Mouse (Mus musculus): ENCODE results near the gene Bricd5. TPM values are rescaled to one million over a fixed set of nuclear protein-coding genes. Genes with fewer than 3 reads are reported as not detected.

The Bricd5 gene
- polyA plus RNA-seq, 1 experiment: not detected

- H3K4me3 ChIP-seq (ENCODE audit: insufficient read depth, low read length): no peak overlapping the region
- H3K27ac ChIP-seq (ENCODE audit: insufficient read depth, low read depth, low read length): no peak overlapping the region
- no peak for TF ChIP-seq POLR2A (IDR thresholded peaks at IDR 0.05; ENCODE audit: borderline replicate concordance, low read depth, low read length)
- 0 out of 2 replicates have a peak, but pooled peaks have one; percentile 13 for TF ChIP-seq CTCF (IDR thresholded peaks at IDR 0.05; ENCODE audit: low read depth, low read length)
- no peaks in the 10 kb centered on the region for H3K4me1 ChIP-seq (ENCODE audit: control insufficient read depth, insufficient read depth, low read length)
Measured at GRCm38 (mm10) chr17:24441148-24441547, 32.5 kb upstream of the Bricd5 start.

GRCm38 (mm10) chr17:24442107-24442506 lies 31.6 kb upstream of the Bricd5 start:
- TF ChIP-seq CTCF (IDR thresholded peaks at IDR 0.05; ENCODE audit: low read depth, low read length) (no peak), POLR2A (IDR thresholded peaks at IDR 0.05; ENCODE audit: borderline replicate concordance, low read depth, low read length) (no peak)
- Histone ChIP-seq H3K4me1 (ENCODE audit: control insufficient read depth, insufficient read depth, low read length) (peaks cover 8% of the 10 kb centered on the region), H3K4me3 (ENCODE audit: insufficient read depth, low read length) (no peak overlapping the region), H3K27ac (ENCODE audit: insufficient read depth, low read depth, low read length) (no peak overlapping the region)

DNA sequence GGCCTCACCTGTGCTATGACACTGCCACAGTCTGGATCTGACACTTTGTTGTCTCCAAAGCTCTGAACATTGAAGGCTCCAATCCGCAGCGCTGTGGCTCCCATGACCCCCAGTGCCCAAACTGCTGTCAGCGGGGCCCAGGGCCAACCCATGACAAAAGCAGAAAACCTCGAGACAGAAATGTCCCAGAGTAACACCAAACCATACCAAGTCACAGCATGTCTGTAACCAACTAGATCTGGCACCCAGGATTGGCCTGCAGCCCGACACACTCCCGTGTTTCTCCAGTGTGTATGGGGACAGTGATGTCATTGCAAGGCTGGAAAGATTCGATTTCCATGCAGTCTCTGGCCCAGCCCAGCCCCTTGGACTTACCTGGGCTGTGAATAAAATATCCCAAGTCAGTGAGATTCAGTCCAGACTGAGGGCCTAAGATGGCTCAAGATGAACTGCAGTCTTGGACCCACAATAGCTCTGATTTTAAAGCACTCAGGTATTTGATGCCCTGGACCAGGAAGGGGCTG lies 31.0 kb upstream of the Bricd5 start, which contains the start of gene Dnase1l2:
Gene Dnase1l2 (minus strand): TSS at position 474 of the 524 bp plus-strand sequence.
- TF ChIP-seq CTCF (IDR thresholded peaks at IDR 0.05; ENCODE audit: low read depth, low read length): no peak
- TF ChIP-seq POLR2A (IDR thresholded peaks at IDR 0.05; ENCODE audit: borderline replicate concordance, low read depth, low read length): no peak
- Histone ChIP-seq H3K4me3 (ENCODE audit: insufficient read depth, low read length) (no peak within 1 kb of the TSS), H3K27ac (ENCODE audit: insufficient read depth, low read depth, low read length) (no peak within 1 kb of the TSS), H3K4me1 (ENCODE audit: control insufficient read depth, insufficient read depth, low read length) (peaks cover 14% of the 10 kb centered on the region)

DNA sequence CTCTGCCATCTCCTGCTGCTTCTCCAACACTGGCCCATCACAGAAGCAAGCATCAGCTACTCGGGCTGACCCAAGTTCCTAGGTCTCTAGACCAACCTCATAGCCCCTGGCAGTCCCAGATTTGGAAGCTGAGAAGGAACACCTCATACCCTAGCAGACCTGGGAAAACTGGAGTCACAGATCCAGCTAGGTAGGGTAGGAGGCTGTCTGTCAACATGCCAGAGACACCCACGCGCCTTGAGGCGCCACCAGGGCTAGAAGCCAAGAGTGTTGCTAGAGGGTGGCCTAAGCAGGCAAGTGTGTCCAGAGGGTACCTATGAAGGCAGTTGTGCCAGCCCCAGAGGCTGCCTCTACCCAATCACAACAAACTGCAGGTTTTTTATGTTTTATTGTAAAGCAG lies 30.3 kb upstream of the Bricd5 start:
- Histone ChIP-seq H3K4me3 (ENCODE audit: insufficient read depth, low read length) (no peak overlapping the region), H3K27ac (ENCODE audit: insufficient read depth, low read depth, low read length) (no peak overlapping the region), H3K4me1 (ENCODE audit: control insufficient read depth, insufficient read depth, low read length) (peaks cover 16% of the 10 kb centered on the region)
- TF ChIP-seq CTCF (IDR thresholded peaks at IDR 0.05; ENCODE audit: low read depth, low read length) (no peak), POLR2A (IDR thresholded peaks at IDR 0.05; ENCODE audit: borderline replicate concordance, low read depth, low read length) (no peak)

- H3K4me1 ChIP-seq (ENCODE audit: control insufficient read depth, insufficient read depth, low read length): peaks cover 16% of the 10 kb centered on the region
- TF ChIP-seq POLR2A (IDR thresholded peaks at IDR 0.05; ENCODE audit: borderline replicate concordance, low read depth, low read length): no peak
- TF ChIP-seq CTCF (IDR thresholded peaks at IDR 0.05; ENCODE audit: low read depth, low read length): no peak
Measured at GRCm38 (mm10) chr17:24446590-24446989, 27.1 kb upstream of the Bricd5 start.

GRCm38 (mm10) chr17:24449507-24449906 lies 24.2 kb upstream of the Bricd5 start:
- Histone ChIP-seq H3K4me3 (ENCODE audit: insufficient read depth, low read length) (no peak overlapping the region), H3K27ac (ENCODE audit: insufficient read depth, low read depth, low read length) (no peak overlapping the region), H3K4me1 (ENCODE audit: control insufficient read depth, insufficient read depth, low read length) (peaks cover 26% of the 10 kb centered on the region)
- no peak for TF ChIP-seq POLR2A (IDR thresholded peaks at IDR 0.05; ENCODE audit: borderline replicate concordance, low read depth, low read length)
- no peak for TF ChIP-seq CTCF (IDR thresholded peaks at IDR 0.05; ENCODE audit: low read depth, low read length)

More at GRCm38 (mm10) chr17:24446590-24446989, 27.1 kb upstream of the Bricd5 start:
- Histone ChIP-seq H3K4me3 (ENCODE audit: insufficient read depth, low read length) (no peak overlapping the region), H3K27ac (ENCODE audit: insufficient read depth, low read depth, low read length) (peak overlapping the region; percentile 30; the same call in 1 of the 2 replicates)

DNA sequence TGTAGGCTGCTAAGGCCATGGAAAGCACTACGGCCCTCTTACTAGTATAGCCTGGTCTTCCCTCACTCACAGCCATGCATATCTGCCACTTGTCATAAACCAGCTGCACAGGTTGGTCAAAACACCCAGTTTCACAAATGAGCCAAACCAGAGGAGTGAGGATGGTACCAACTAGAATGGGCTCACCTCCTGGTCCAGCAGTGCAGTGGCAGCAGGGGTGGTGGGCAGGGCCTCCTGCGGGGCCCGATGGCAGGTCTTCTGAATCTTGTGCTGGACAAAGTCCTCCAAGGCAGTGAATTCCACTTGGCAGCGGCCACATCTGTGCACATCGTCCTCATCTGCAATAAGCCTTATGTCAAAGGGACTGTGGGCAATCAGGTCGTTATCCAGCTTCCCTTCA lies 22.5 kb upstream of the Bricd5 start:
- no peak overlapping the region for H3K4me3 ChIP-seq (ENCODE audit: insufficient read depth, low read length)
- TF ChIP-seq POLR2A (IDR thresholded peaks at IDR 0.05; ENCODE audit: borderline replicate concordance, low read depth, low read length) (no peak), CTCF (IDR thresholded peaks at IDR 0.05; ENCODE audit: low read depth, low read length) (no peak)
- H3K4me1 ChIP-seq (ENCODE audit: control insufficient read depth, insufficient read depth, low read length): peaks cover 33% of the 10 kb centered on the region

DNA sequence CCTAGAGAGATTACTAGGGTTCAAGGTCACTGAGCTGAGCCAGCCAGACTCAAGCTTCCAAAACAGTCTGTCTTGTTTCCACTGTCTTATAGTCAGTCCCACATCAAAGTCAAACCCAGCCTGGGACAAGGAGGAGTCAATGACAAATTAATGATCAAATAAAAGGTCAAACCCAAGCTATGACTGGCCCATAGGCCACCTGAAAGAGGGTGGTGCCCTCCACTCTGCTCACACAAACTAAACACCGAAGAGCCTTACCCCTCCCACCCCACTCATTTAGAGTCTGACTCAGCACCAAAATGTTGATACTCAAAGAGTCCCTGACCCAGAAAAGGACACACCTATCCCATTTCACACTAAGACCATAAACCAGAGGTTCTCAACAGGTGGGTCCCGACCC lies 20.3 kb upstream of the Bricd5 start:
- Histone ChIP-seq H3K4me3 (ENCODE audit: insufficient read depth, low read length) (no peak overlapping the region), H3K4me1 (ENCODE audit: control insufficient read depth, insufficient read depth, low read length) (peaks cover 17% of the 10 kb centered on the region), H3K27ac (ENCODE audit: insufficient read depth, low read depth, low read length) (no peak overlapping the region)
- no peak for TF ChIP-seq CTCF (IDR thresholded peaks at IDR 0.05; ENCODE audit: low read depth, low read length)
- no peak for TF ChIP-seq POLR2A (IDR thresholded peaks at IDR 0.05; ENCODE audit: borderline replicate concordance, low read depth, low read length)

More for the DNA sequence above, 22.5 kb upstream of the Bricd5 start:
- no peak overlapping the region for H3K27ac ChIP-seq (ENCODE audit: insufficient read depth, low read depth, low read length)

DNA sequence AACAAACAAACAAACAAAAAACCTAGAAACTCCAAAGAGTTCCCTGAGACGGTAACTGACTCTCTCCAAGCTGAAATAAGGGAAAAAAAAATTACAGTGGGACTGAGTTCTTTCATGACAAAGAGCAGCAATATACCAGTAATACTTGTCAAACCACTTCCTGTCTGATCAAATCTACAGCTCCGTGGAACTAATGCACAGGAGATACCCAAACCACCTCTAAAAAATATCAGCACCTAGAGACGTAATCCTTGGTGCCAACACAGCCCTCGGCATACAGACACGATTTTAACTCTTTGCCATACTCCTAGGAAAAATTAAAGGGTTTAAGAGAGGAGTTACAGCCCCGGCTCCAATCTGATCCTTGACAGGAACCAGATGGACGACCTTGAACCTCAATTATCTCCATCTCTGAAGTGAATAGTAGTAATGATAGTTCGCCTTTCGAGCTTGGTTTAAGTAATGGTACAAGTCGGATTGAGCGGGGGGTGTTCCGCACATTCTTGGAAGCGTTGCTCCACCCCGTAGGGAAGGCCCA lies 19.4 kb upstream of the Bricd5 start:
- Histone ChIP-seq H3K27ac (ENCODE audit: insufficient read depth, low read depth, low read length) (no peak overlapping the region), H3K4me3 (ENCODE audit: insufficient read depth, low read length) (peak overlapping the region; percentile 87), H3K4me1 (ENCODE audit: control insufficient read depth, insufficient read depth, low read length) (peaks cover 17% of the 10 kb centered on the region)
- no peak for TF ChIP-seq CTCF (IDR thresholded peaks at IDR 0.05; ENCODE audit: low read depth, low read length)
- TF ChIP-seq POLR2A (IDR thresholded peaks at IDR 0.05; ENCODE audit: borderline replicate concordance, low read depth, low read length): no peak

- TF ChIP-seq CTCF (IDR thresholded peaks at IDR 0.05; ENCODE audit: low read depth, low read length) (no peak), POLR2A (IDR thresholded peaks at IDR 0.05; ENCODE audit: borderline replicate concordance, low read depth, low read length) (0 out of 2 replicates have a peak, but pooled peaks have one; percentile 69)
- peaks cover 17% of the 10 kb centered on the region for H3K4me1 ChIP-seq (ENCODE audit: control insufficient read depth, insufficient read depth, low read length)
- H3K27ac ChIP-seq (ENCODE audit: insufficient read depth, low read depth, low read length): peak overlapping the region; percentile 89
- H3K4me3 ChIP-seq (ENCODE audit: insufficient read depth, low read length): peak overlapping the region; percentile 87
Measured at GRCm38 (mm10) chr17:24454756-24455522, 18.7 kb upstream of the Bricd5 start.

DNA sequence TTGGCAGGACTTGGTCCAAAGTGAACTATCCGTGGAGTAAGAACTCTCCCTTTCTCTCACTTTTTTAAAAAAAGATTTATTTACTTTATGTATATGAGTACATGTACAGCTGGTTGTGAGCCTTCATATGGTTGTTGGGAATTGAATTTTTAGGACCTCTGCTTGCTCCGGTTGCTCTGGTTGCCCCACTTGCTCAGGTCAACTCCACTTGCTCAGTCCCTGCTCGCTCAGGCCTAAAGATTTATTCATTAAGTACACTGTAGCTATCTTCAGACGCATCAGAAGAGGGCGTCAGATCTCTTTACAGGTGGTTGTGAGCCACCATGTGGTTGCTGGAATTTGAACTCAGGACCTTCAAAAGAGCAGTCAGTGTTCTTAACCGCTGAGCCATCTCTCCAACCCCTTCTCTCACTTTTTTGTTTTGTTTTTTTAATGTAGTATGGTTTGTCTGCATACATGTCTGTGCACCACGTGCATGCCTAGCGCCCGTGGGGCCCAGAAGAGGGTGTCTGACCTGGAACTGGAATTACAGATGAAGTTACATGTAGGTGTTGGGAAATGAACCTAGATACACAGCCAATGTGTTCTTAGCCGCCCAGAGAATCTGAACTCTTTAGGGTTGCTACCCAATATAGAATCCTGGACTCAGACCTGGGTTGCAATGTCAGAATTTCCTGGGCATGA lies 18.0 kb upstream of the Bricd5 start:
- H3K4me3 ChIP-seq (ENCODE audit: insufficient read depth, low read length): peak overlapping the region; percentile 19; the same call in 1 of the 2 replicates
- H3K4me1 ChIP-seq (ENCODE audit: control insufficient read depth, insufficient read depth, low read length): peaks cover 17% of the 10 kb centered on the region
- H3K27ac ChIP-seq (ENCODE audit: insufficient read depth, low read depth, low read length): peak overlapping the region; percentile 19; the same call in 1 of the 2 replicates

All from bone marrow macrophage, adult 2 months (primary cell).